Mouse (Mus musculus) kidney, embryonic 15.5 days (tissue): ENCODE measurements around the gene Rbm19. TPM values are rescaled to one million over a fixed set of nuclear protein-coding genes. Genes with fewer than 3 reads are reported as not detected.

ENCODE experiments used
- ATAC-seq: fragments of 200-750 bp; cut with Nextera tagmentation; replicated peaks from 2 replicates; pipeline ENCODE4 v1.8.0; 2017; ENCODE audit warnings: moderate TSS enrichment; ENCODE audit not compliant: low FRiP score
- H3K27ac ChIP-seq: fragments of 300-500 bp; sonication (generic); 2 replicates; pipeline ENCODE4 v1.5.1; 2015; ENCODE audit warnings: mild to moderate bottlenecking, inconsistent platforms
- H3K27me3 ChIP-seq: fragments of 300-500 bp; sonication (generic); 2 replicates; pipeline ENCODE4 v1.6.1; 2015; ENCODE audit warnings: inconsistent platforms
- H3K36me3 ChIP-seq: fragments of 300-500 bp; sonication (generic); 2 replicates; pipeline ENCODE4 v1.6.1; 2015; ENCODE audit warnings: inconsistent platforms
- H3K4me1 ChIP-seq: fragments of 300-500 bp; sonication (generic); 2 replicates; pipeline ENCODE4 v1.6.1; 2015; ENCODE audit warnings: inconsistent platforms
- H3K4me2 ChIP-seq: fragments of 300-500 bp; sonication (generic); 2 replicates; pipeline ENCODE4 v1.6.1; 2015; ENCODE audit warnings: moderate library complexity, mild to moderate bottlenecking, inconsistent platforms
- H3K4me3 ChIP-seq: fragments of 300-500 bp; sonication (generic); replicated peaks from 2 replicates; pipeline ENCODE4 v1.5.1; 2015; ENCODE audit warnings: mild to moderate bottlenecking, inconsistent platforms
- H3K9ac ChIP-seq: fragments of 300-500 bp; sonication (generic); 2 replicates; pipeline ENCODE4 v1.6.1; 2015; ENCODE audit warnings: mild to moderate bottlenecking, inconsistent platforms
- H3K9me3 ChIP-seq: fragments of 300-500 bp; sonication (generic); replicated peaks from 2 replicates; pipeline ENCODE4 v1.6.1; 2016; ENCODE audit warnings: inconsistent platforms
- WGBS: fragments of 180-500 bp; shearing (Covaris S2); methylation state at CpG from one replicate; pipeline ENCODE4 v1.1.7; 2015; ENCODE audit warnings: mixed read lengths; 5-methylcytosine and 5-hydroxymethylcytosine counted together
- polyA plus RNA-seq: library from polyadenylated mRNA; unstranded; fragments of >200 nt; fragmentation: Nextera tagmentation; extraction: Ambion mirVana; gene quantifications from 2 replicates; pipeline ENCODE4 v1.2.1, GENCODE M21; 2015

Gene Rbm19
- polyA plus RNA-seq, 1 experiment from 2014 or later: 25.9 TPM

GRCm38 (mm10) chr5:120135823-120136222 is 19.6 kb downstream of the Rbm19 start:
- H3K9me3 ChIP-seq: no peaks in the 10 kb centered on the region
- no peak for ATAC-seq
- H3K27ac ChIP-seq: no peak overlapping the region
- H3K9ac ChIP-seq: no peak overlapping the region
- no peak overlapping the region for H3K4me2 ChIP-seq
- H3K4me3 ChIP-seq: no peak overlapping the region
- WGBS: 60% methylated on average over 3 of the region's 3 CpGs
- peaks cover 59% of the 10 kb centered on the region for H3K36me3 ChIP-seq
- peaks cover 5% of the 10 kb centered on the region; the same call in 1 of the 2 replicates for H3K4me1 ChIP-seq
- no peaks in the 10 kb centered on the region for H3K27me3 ChIP-seq

- ATAC-seq: peak; percentile 41; the same call in 1 of the 2 replicates
- H3K4me1 ChIP-seq: peaks cover 5% of the 10 kb centered on the region; the same call in 1 of the 2 replicates
- no peak overlapping the region for H3K9ac ChIP-seq
- peaks cover 59% of the 10 kb centered on the region for H3K36me3 ChIP-seq
- no peaks in the 10 kb centered on the region for H3K27me3 ChIP-seq
- no peak overlapping the region for H3K4me2 ChIP-seq
- H3K27ac ChIP-seq: no peak overlapping the region
- H3K9me3 ChIP-seq: no peaks in the 10 kb centered on the region
- WGBS: 55% methylated on average over 10 of the region's 10 CpGs
- H3K4me3 ChIP-seq: no peak overlapping the region
Measured at GRCm38 (mm10) chr5:120136236-120136675, 20.0 kb downstream of the Rbm19 start.

GRCm38 (mm10) chr5:120137038-120137437 is 20.8 kb downstream of the Rbm19 start:
- WGBS: 96% methylated on average over 5 of the region's 5 CpGs

GRCm38 (mm10) chr5:120137846-120138245 is 21.6 kb downstream of the Rbm19 start:
- Histone ChIP-seq H3K4me3 (no peak overlapping the region), H3K36me3 (peaks cover 59% of the 10 kb centered on the region), H3K4me2 (no peak overlapping the region), H3K27ac (no peak overlapping the region), H3K9ac (no peak overlapping the region), H3K27me3 (no peaks in the 10 kb centered on the region), H3K9me3 (no peaks in the 10 kb centered on the region), H3K4me1 (peaks cover 5% of the 10 kb centered on the region; the same call in 1 of the 2 replicates)
- WGBS: 91% methylated on average over 1 of the region's 1 CpGs
- no peak for ATAC-seq

More at GRCm38 (mm10) chr5:120137038-120137437, 20.8 kb downstream of the Rbm19 start:
- ATAC-seq: no peak
- Histone ChIP-seq H3K4me1 (peaks cover 5% of the 10 kb centered on the region; the same call in 1 of the 2 replicates), H3K4me2 (no peak overlapping the region), H3K9me3 (no peaks in the 10 kb centered on the region), H3K27ac (no peak overlapping the region), H3K27me3 (no peaks in the 10 kb centered on the region), H3K4me3 (no peak overlapping the region), H3K36me3 (peaks cover 62% of the 10 kb centered on the region), H3K9ac (no peak overlapping the region)

- H3K9me3 ChIP-seq: no peaks in the 10 kb centered on the region
- peaks cover 5% of the 10 kb centered on the region; the same call in 1 of the 2 replicates for H3K4me1 ChIP-seq
- no peaks in the 10 kb centered on the region for H3K27me3 ChIP-seq
- no peak for ATAC-seq
- peaks cover 57% of the 10 kb centered on the region for H3K36me3 ChIP-seq
- H3K4me3 ChIP-seq: no peak overlapping the region
- H3K9ac ChIP-seq: no peak overlapping the region
- no peak overlapping the region for H3K4me2 ChIP-seq
- H3K27ac ChIP-seq: no peak overlapping the region
- 88% methylated on average over 3 of the region's 3 CpGs for WGBS
Measured at GRCm38 (mm10) chr5:120138406-120138805, 22.1 kb downstream of the Rbm19 start.

- no peak overlapping the region for H3K4me2 ChIP-seq
- H3K27ac ChIP-seq: no peak overlapping the region
- ATAC-seq: no peak
- H3K4me3 ChIP-seq: no peak overlapping the region
- no peaks in the 10 kb centered on the region for H3K9me3 ChIP-seq
- WGBS: 56% methylated on average over 8 of the region's 8 CpGs
- H3K27me3 ChIP-seq: no peaks in the 10 kb centered on the region
- H3K4me1 ChIP-seq: peaks cover 5% of the 10 kb centered on the region; the same call in 1 of the 2 replicates
- peaks cover 59% of the 10 kb centered on the region for H3K36me3 ChIP-seq
- H3K9ac ChIP-seq: no peak overlapping the region
Measured at GRCm38 (mm10) chr5:120139224-120139623, 23.0 kb downstream of the Rbm19 start.

- no peak overlapping the region for H3K9ac ChIP-seq
- H3K27me3 ChIP-seq: no peaks in the 10 kb centered on the region
- WGBS: 67% methylated on average over 7 of the region's 7 CpGs
Measured at GRCm38 (mm10) chr5:120143941-120144340, 27.7 kb downstream of the Rbm19 start.

GRCm38 (mm10) chr5:120145371-120146050 is 29.2 kb downstream of the Rbm19 start:
- Histone ChIP-seq H3K27ac (no peak overlapping the region), H3K27me3 (no peaks in the 10 kb centered on the region), H3K9me3 (no peaks in the 10 kb centered on the region), H3K9ac (no peak overlapping the region), H3K4me2 (no peak overlapping the region), H3K36me3 (peaks cover 51% of the 10 kb centered on the region), H3K4me1 (peaks cover 20% of the 10 kb centered on the region), H3K4me3 (no peak overlapping the region)
- WGBS: 79% methylated on average over 18 of the region's 19 CpGs
- ATAC-seq: no peak

More at GRCm38 (mm10) chr5:120143941-120144340, 27.7 kb downstream of the Rbm19 start:
- H3K4me3 ChIP-seq: no peak overlapping the region
- no peak overlapping the region for H3K27ac ChIP-seq
- ATAC-seq: no peak
- no peak overlapping the region for H3K4me2 ChIP-seq
- peaks cover 51% of the 10 kb centered on the region for H3K36me3 ChIP-seq
- H3K9me3 ChIP-seq: no peaks in the 10 kb centered on the region
- peaks cover 24% of the 10 kb centered on the region for H3K4me1 ChIP-seq

GRCm38 (mm10) chr5:120146051-120146385 is 29.8 kb downstream of the Rbm19 start:
- 42% methylated on average over 11 of the region's 11 CpGs for WGBS
- H3K36me3 ChIP-seq: peaks cover 47% of the 10 kb centered on the region
- peak; percentile 41; the same call in 1 of the 2 replicates for ATAC-seq

GRCm38 (mm10) chr5:120146909-120147308 is 30.6 kb downstream of the Rbm19 start:
- Histone ChIP-seq H3K27ac (peak overlapping the region; percentile 67), H3K9me3 (no peaks in the 10 kb centered on the region), H3K4me3 (no peak overlapping the region), H3K36me3 (peaks cover 38% of the 10 kb centered on the region), H3K27me3 (no peaks in the 10 kb centered on the region), H3K4me1 (peaks cover 20% of the 10 kb centered on the region), H3K4me2 (no peak overlapping the region), H3K9ac (no peak overlapping the region)
- peak; percentile 73 for ATAC-seq
- WGBS: 35% methylated on average over 3 of the region's 3 CpGs

More at GRCm38 (mm10) chr5:120146051-120146385, 29.8 kb downstream of the Rbm19 start:
- H3K4me3 ChIP-seq: no peak overlapping the region
- peaks cover 20% of the 10 kb centered on the region for H3K4me1 ChIP-seq
- H3K27me3 ChIP-seq: no peaks in the 10 kb centered on the region
- H3K9ac ChIP-seq: no peak overlapping the region
- H3K4me2 ChIP-seq: no peak overlapping the region
- H3K27ac ChIP-seq: peak overlapping the region; percentile 67
- H3K9me3 ChIP-seq: no peaks in the 10 kb centered on the region

- ATAC-seq: no peak
- Histone ChIP-seq H3K9ac (no peak overlapping the region), H3K9me3 (no peaks in the 10 kb centered on the region), H3K4me2 (no peak overlapping the region), H3K4me3 (no peak overlapping the region), H3K27ac (no peak overlapping the region), H3K4me1 (peaks cover 20% of the 10 kb centered on the region), H3K27me3 (no peaks in the 10 kb centered on the region), H3K36me3 (peaks cover 30% of the 10 kb centered on the region)
- 81% methylated on average over 9 of the region's 9 CpGs for WGBS
Measured at GRCm38 (mm10) chr5:120148246-120148645, 32.0 kb downstream of the Rbm19 start.

GRCm38 (mm10) chr5:120151145-120151544 is 34.9 kb downstream of the Rbm19 start:
- ATAC-seq: no peak
- Histone ChIP-seq H3K4me3 (no peak overlapping the region), H3K4me2 (no peak overlapping the region), H3K9ac (no peak overlapping the region), H3K27ac (no peak overlapping the region), H3K36me3 (peaks cover 8% of the 10 kb centered on the region; the same call in 1 of the 2 replicates), H3K9me3 (no peaks in the 10 kb centered on the region), H3K27me3 (no peaks in the 10 kb centered on the region), H3K4me1 (peaks cover 43% of the 10 kb centered on the region)
- WGBS: 73% methylated on average over 4 of the region's 4 CpGs
